Mouse (Mus musculus): ENCODE measurements around the gene Fstl4.

DNA sequence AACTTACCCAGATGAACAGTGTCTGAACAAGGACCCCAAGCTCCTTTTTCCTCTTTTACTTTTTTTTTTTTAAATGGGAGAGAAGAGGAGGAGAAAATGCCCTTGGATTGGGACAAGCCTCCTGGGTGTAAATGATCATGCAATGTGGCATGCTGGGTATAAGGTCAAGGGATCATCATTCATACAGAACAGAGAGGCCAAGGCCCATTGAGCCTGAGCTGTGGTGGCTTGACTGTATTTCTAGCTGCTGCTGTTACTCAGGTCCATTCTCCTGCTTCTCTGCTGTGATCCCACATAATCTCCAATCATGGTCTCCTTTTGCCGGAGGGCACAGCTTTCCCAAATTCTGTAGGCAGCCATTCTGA lies 67.9 kb downstream of the Fstl4 start:
- TF ChIP-seq POLR2A (IDR thresholded peaks at IDR 0.05; ENCODE audit: low read depth, low read length) = no peak
- TF ChIP-seq CTCF (conservative IDR thresholded peaks at IDR 0.05; ENCODE audit: insufficient read depth, insufficient read length, low read depth, low read length) = no peak

Measured in kidney, adult 2 months (tissue).